Mouse (Mus musculus) megakaryocyte, embryonic 14.5 days (primary cell): ENCODE measurements around the gene Jmjd1c. TPM values are rescaled to one million over a fixed set of nuclear protein-coding genes. Genes with fewer than 3 reads are reported as not detected.

Experiments
- H3K27me3 ChIP-seq: replicated peaks from 2 replicates; pipeline ENCODE3; 2012; ENCODE audit warnings: inconsistent platforms
- H3K36me3 ChIP-seq: replicated peaks from 2 replicates; pipeline ENCODE3; 2012; ENCODE audit warnings: low read length, inconsistent platforms, mixed read lengths
- H3K4me1 ChIP-seq: 2 replicates; pipeline ENCODE4 v1.6.1; 2012; ENCODE audit warnings: inconsistent platforms
- H3K4me3 ChIP-seq: replicated peaks from 2 replicates; pipeline ENCODE3; 2012; ENCODE audit warnings: moderate library complexity, mild to moderate bottlenecking, inconsistent platforms
- H3K9me3 ChIP-seq: 2 replicates; pipeline ENCODE4 v1.6.1; 2012; ENCODE audit warnings: inconsistent platforms
- FLI1 ChIP-seq: IDR thresholded peaks from 2 replicates; pipeline ENCODE4 v1.6.1; 2012; ENCODE audit warnings: low read length, inconsistent platforms, mixed read lengths
- GATA1 ChIP-seq: IDR thresholded peaks from 3 replicates; pipeline ENCODE4 v1.6.1; 2012; ENCODE audit warnings: mixed read lengths, low read length, inconsistent platforms, borderline replicate concordance
- polyA plus RNA-seq: library from polyadenylated mRNA; stranded (reverse); fragments of >175 nt; gene quantifications from 2 replicates; pipeline ENCODE4 v1.2.3, GENCODE M21; 2012; ENCODE audit warnings: low replicate concordance; ENCODE audit not compliant: insufficient read depth

Jmjd1c gene
- polyA plus RNA-seq, 1 experiment: 0.47 TPM

DNA sequence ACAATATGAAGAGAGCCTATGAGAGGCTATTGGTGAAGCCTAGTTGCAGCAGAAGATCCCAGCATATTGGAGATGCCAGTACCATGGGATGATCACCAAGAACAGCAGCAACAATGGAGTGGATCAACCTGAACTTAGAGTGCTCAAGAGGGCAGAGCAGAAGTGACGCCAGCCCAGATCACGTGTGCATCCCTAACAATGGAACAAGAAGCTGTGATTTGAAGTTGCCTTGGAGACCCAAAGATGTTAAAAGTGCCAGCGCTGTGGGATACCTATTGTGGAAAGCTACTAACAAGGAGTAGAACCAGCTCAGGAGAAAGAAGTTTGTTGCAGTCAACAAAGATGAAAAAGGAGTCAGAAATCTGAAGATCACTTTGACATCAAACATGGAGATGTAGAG, 55.8 kb downstream of the Jmjd1c start:
- Histone ChIP-seq H3K4me3 (no peak overlapping the region), H3K4me1 (0 out of 2 replicates have a peak, but pooled peaks cover 1% of the 10 kb centered on the region), H3K36me3 (peaks cover 21% of the 10 kb centered on the region), H3K9me3 (peaks cover 15% of the 10 kb centered on the region), H3K27me3 (no peaks in the 10 kb centered on the region)
- no peak for TF ChIP-seq FLI1
- TF ChIP-seq GATA1: no peak

GRCm38 (mm10) chr10:67154647-67155046, 58.7 kb downstream of the Jmjd1c start:
- H3K27me3 ChIP-seq: no peaks in the 10 kb centered on the region
- no peaks in the 10 kb centered on the region; the same call in 1 of the 2 replicates for H3K4me1 ChIP-seq
- peaks cover 31% of the 10 kb centered on the region for H3K36me3 ChIP-seq
- TF ChIP-seq GATA1 (no peak), FLI1 (no peak)
- H3K4me3 ChIP-seq: no peak overlapping the region
- peaks cover 15% of the 10 kb centered on the region for H3K9me3 ChIP-seq

DNA sequence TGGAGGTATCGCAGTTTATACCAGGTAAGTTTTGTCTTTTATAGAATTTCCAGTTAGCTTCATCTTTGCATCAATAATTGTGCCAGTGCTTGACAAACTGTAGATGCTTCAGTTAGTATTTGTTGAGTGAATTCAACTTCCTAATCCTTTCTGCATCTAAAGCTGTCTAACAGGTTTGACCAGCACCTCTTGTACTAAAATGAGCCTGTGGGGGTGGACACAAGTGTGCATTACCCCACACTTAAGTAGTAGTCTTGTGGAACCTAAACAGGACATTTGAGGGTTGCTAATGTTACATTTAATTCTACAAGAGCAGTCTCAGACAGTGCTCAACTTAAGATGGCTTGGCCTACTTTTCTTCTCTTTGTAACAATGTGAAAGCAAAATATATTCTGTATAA, 78.1 kb downstream of the Jmjd1c start:
- H3K4me3 ChIP-seq: no peak overlapping the region
- no peaks in the 10 kb centered on the region for H3K9me3 ChIP-seq
- peaks cover 51% of the 10 kb centered on the region for H3K4me1 ChIP-seq
- TF ChIP-seq GATA1 (no peak), FLI1 (no peak)
- H3K27me3 ChIP-seq: no peaks in the 10 kb centered on the region
- peaks cover 6% of the 10 kb centered on the region for H3K36me3 ChIP-seq

- no peaks in the 10 kb centered on the region for H3K36me3 ChIP-seq
- H3K4me1 ChIP-seq: peaks cover 50% of the 10 kb centered on the region
- no peaks in the 10 kb centered on the region for H3K27me3 ChIP-seq
- TF ChIP-seq GATA1 (no peak), FLI1 (no peak)
- H3K9me3 ChIP-seq: no peaks in the 10 kb centered on the region
- no peak overlapping the region for H3K4me3 ChIP-seq
Measured at GRCm38 (mm10) chr10:67176031-67176430, 80.1 kb downstream of the Jmjd1c start.

DNA sequence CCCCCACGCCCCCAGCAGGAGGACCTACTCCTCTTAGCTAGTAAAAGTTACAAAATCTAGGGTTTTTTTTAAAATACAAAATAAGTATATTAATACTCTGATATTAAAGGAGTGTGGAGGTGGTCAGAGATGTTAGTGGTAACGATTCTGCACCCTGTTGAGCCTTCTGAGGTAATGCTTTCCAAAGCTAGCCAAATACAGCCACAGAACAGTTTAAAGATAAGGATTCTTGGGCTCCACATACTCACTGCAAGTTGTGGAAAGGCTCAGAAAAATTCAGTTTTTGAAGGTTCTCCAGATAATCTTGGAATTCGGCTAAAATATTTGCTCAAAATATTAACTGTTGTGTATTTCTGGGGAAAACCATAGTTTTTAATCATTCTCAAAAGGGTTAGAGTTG, 81.0 kb downstream of the Jmjd1c start:
- H3K9me3 ChIP-seq: no peaks in the 10 kb centered on the region
- no peaks in the 10 kb centered on the region for H3K36me3 ChIP-seq
- no peak overlapping the region for H3K4me3 ChIP-seq
- no peak for TF ChIP-seq FLI1
- no peak for TF ChIP-seq GATA1
- H3K27me3 ChIP-seq: no peaks in the 10 kb centered on the region
- H3K4me1 ChIP-seq: peaks cover 47% of the 10 kb centered on the region

DNA sequence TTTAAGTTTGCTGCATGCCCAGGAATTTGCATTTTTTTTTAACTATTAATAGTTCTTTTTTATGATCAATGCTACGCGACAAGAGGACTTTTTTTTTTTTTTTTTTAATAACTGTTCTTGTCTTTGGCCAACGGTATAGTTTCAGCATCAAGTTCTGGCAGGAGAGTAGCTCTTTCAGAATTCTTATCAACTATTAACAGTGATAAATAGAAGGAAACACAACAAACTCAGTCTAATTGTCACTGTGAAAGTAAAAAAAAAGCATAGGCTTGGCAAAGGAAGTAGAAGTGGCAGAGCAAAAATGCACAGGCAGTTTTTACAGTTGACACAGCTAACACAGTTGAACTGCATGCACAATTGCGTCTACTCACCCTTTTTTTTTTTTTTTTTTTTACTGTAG, 81.5 kb downstream of the Jmjd1c start:
- Histone ChIP-seq H3K36me3 (no peaks in the 10 kb centered on the region), H3K27me3 (no peaks in the 10 kb centered on the region), H3K4me1 (peaks cover 45% of the 10 kb centered on the region), H3K4me3 (no peak overlapping the region), H3K9me3 (no peaks in the 10 kb centered on the region)
- no peak for TF ChIP-seq FLI1
- TF ChIP-seq GATA1: no peak

DNA sequence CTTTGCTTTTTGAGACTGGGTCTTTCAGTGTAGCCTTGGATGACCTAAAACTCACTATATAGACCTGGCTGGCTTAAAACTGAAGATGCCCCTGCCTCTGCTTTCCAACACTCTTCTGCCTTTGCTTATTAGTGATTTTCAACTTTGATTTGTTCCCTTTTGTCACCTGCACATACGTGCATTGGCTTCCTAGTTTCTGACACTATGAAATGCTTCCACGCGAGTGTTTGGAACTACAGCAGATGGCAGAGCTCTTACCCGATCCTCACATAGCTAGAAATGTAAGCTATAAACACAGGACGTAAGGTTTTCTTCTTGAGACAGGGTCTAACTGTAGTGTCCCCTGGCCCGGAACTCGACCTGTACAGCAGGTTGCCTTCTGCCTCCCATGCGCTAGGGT, 84.1 kb downstream of the Jmjd1c start:
- peaks cover 62% of the 10 kb centered on the region for H3K4me1 ChIP-seq
- H3K36me3 ChIP-seq: no peaks in the 10 kb centered on the region
- H3K27me3 ChIP-seq: no peaks in the 10 kb centered on the region
- TF ChIP-seq FLI1: no peak
- TF ChIP-seq GATA1: no peak
- H3K4me3 ChIP-seq: no peak overlapping the region
- H3K9me3 ChIP-seq: no peaks in the 10 kb centered on the region

- H3K4me3 ChIP-seq: no peak overlapping the region
- H3K4me1 ChIP-seq: peaks cover 62% of the 10 kb centered on the region
- no peak for TF ChIP-seq FLI1
- no peak for TF ChIP-seq GATA1
- H3K9me3 ChIP-seq: no peaks in the 10 kb centered on the region
- H3K36me3 ChIP-seq: no peaks in the 10 kb centered on the region
- no peaks in the 10 kb centered on the region for H3K27me3 ChIP-seq
Measured at GRCm38 (mm10) chr10:67180799-67181198, 84.9 kb downstream of the Jmjd1c start.

DNA sequence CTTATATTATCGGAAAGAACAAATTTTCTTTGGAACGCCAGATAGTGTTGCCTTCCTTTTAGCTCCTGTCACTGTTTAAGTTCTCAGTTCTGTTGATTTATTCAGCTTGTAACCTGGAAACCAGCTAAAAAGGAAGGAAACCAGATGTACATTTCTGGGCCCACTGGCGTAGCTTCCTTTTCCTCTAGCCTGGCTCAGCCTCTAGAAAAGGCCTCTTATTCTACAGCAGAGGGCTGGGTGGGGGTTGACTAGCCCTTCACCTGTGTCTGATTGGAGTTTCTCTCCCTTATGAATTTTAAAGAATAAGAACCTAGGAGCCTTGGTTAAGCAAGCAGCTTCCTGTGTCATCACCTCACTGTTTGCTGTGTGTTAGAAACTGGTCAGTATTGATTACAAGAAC, 86.7 kb downstream of the Jmjd1c start:
- no peaks in the 10 kb centered on the region for H3K27me3 ChIP-seq
- H3K36me3 ChIP-seq: no peaks in the 10 kb centered on the region
- H3K4me3 ChIP-seq: no peak overlapping the region
- TF ChIP-seq FLI1 (no peak), GATA1 (no peak)
- peaks cover 45% of the 10 kb centered on the region for H3K4me1 ChIP-seq
- H3K9me3 ChIP-seq: no peaks in the 10 kb centered on the region

DNA sequence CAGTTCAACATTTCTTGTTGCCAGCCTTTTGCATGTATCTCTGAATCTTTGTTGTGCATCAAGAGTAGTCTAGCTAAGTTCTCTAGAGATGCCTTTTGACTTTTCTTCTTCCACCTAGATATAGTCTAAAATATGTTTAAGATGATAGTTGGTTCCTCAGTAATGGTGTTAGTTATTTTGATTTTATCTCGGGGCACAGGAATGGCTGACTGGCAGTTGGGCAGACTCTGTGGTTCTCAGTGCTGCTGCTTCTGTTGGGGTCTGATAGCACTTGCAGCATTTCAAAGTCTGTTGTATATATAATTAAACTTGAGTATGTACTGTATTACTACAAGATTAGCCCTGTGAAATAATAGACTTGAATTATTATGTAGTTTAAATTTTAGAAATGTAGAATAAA, 87.2 kb downstream of the Jmjd1c start:
- Histone ChIP-seq H3K36me3 (no peaks in the 10 kb centered on the region), H3K27me3 (no peaks in the 10 kb centered on the region), H3K4me3 (no peak overlapping the region), H3K9me3 (no peaks in the 10 kb centered on the region), H3K4me1 (peaks cover 42% of the 10 kb centered on the region)
- TF ChIP-seq FLI1 (no peak), GATA1 (no peak)

DNA sequence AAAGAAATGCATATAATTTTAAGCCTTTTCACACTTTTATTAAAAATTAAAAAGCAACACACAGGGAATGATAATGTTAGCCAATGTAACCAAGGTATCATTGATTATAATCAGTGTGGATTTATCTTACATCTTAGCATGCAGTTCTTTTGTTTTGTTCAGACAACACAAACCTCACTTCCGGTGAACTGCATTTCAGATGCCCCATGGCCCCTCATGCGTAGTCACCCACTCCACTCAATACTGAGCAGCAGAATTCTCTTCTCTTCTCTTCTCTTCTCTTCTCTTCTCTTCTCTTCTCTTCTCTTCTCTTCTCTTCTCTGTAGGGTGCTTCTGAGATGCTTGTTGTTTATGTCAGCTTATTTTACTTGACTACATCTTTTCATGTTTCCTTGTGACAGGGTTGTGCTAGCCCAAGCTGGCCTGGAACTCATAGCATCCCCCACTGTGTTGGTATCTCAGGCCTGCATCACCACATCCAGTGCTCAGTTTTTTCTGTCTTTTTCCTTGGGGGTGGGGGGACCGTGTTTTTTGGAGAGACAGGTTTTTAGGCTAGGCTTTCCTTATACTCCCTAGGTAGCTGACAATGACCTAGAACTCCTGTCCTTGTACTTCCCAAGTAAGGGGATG, 88.6 kb downstream of the Jmjd1c start:
- H3K4me3 ChIP-seq: peak overlapping the region; percentile 56
- peaks cover 2% of the 10 kb centered on the region for H3K36me3 ChIP-seq
- TF ChIP-seq GATA1 (no peak), FLI1 (no peak)
- H3K4me1 ChIP-seq: peaks cover 44% of the 10 kb centered on the region
- no peaks in the 10 kb centered on the region for H3K27me3 ChIP-seq
- no peaks in the 10 kb centered on the region for H3K9me3 ChIP-seq
